Mouse (Mus musculus) kidney, adult 11 months (tissue): ENCODE measurements around the gene Ftcd.

ENCODE experiments used
- DNase-seq: peaks from one replicate; pipeline ENCODE4 v3.0.0; 2022

Gene Ftcd

GRCm38 (mm10) chr10:76575374-76575773 is at the start of gene Ftcd:
Ftcd (plus strand) TSS chr10:76575648.
- DNase-seq: peak; percentile 79

GRCm38 (mm10) chr10:76530922-76531321 is 44.5 kb upstream of the Ftcd start:
- DNase-seq: no peak

GRCm38 (mm10) chr10:76531375-76531774 is 44.1 kb upstream of the Ftcd start, which contains the start of gene Lss:
Lss (plus strand) TSS chr10:76531588.
- DNase-seq: peak; percentile 98

GRCm38 (mm10) chr10:76531828-76532227 is 43.6 kb upstream of the Ftcd start:
- no peak for DNase-seq

- DNase-seq: no peak
These were observed 39.9 kb upstream of the Ftcd start for GRCm38 (mm10) chr10:76535526-76535925.

GRCm38 (mm10) chr10:76537619-76538018 is 37.8 kb upstream of the Ftcd start:
- DNase-seq: no peak

- DNase-seq: no peak
These were observed 33.9 kb upstream of the Ftcd start for GRCm38 (mm10) chr10:76541336-76542085.

GRCm38 (mm10) chr10:76542636-76543375 is 32.6 kb upstream of the Ftcd start:
- DNase-seq: no peak

GRCm38 (mm10) chr10:76546566-76546965 is 28.9 kb upstream of the Ftcd start:
- peak; percentile 43 for DNase-seq

- DNase-seq: no peak
These were observed 27.2 kb upstream of the Ftcd start for GRCm38 (mm10) chr10:76548218-76548617.

- no peak for DNase-seq
These were observed 25.0 kb upstream of the Ftcd start for GRCm38 (mm10) chr10:76550458-76550857.

GRCm38 (mm10) chr10:76551556-76551955 is 23.9 kb upstream of the Ftcd start:
- no peak for DNase-seq

GRCm38 (mm10) chr10:76554061-76554460 is 21.4 kb upstream of the Ftcd start:
- DNase-seq: no peak

GRCm38 (mm10) chr10:76561972-76562371 is 13.5 kb upstream of the Ftcd start, which contains the start of gene Spatc1l:
Spatc1l (plus strand) TSS chr10:76562272.
- no peak for DNase-seq

- peak; percentile 48 for DNase-seq
These were observed 5.3 kb upstream of the Ftcd start for GRCm38 (mm10) chr10:76569996-76570685.

- no peak for DNase-seq
These were observed 4.4 kb upstream of the Ftcd start for GRCm38 (mm10) chr10:76571070-76571469.

- DNase-seq: no peak
These were observed 3.3 kb upstream of the Ftcd start for GRCm38 (mm10) chr10:76572151-76572550.

- DNase-seq: no peak
These were observed 1.5 kb downstream of the Ftcd start for GRCm38 (mm10) chr10:76576920-76577319.

GRCm38 (mm10) chr10:76584138-76584537 is 8.7 kb downstream of the Ftcd start:
- no peak for DNase-seq

- no peak for DNase-seq
These were observed 10.7 kb downstream of the Ftcd start for GRCm38 (mm10) chr10:76586190-76586589.

GRCm38 (mm10) chr10:76590197-76590596 is 14.7 kb downstream of the Ftcd start:
- DNase-seq: no peak

GRCm38 (mm10) chr10:76596338-76596737 is 20.9 kb downstream of the Ftcd start:
- no peak for DNase-seq

- DNase-seq: no peak
These were observed 27.2 kb downstream of the Ftcd start for GRCm38 (mm10) chr10:76602690-76603089.

- no peak for DNase-seq
These were observed 37.0 kb downstream of the Ftcd start for GRCm38 (mm10) chr10:76612473-76612872.
